Mouse (Mus musculus): Measurements from ENCODE around the gene Il12rb1.

Gene Il12rb1

GRCm38 (mm10) chr8:70774740-70775139, 33.5 kb upstream of the Il12rb1 start:
- no peak for DNase-seq

GRCm38 (mm10) chr8:70775227-70775626, 33.0 kb upstream of the Il12rb1 start:
- no peak for DNase-seq

GRCm38 (mm10) chr8:70775851-70776495, 32.3 kb upstream of the Il12rb1 start:
- no peak for DNase-seq

- DNase-seq: peak; percentile 99
Measured at GRCm38 (mm10) chr8:70776496-70777444, 31.5 kb upstream of the Il12rb1 start, which contains the start of gene Pik3r2. Gene Pik3r2, minus strand, starts transcription at chr8:70776713.

GRCm38 (mm10) chr8:70780093-70780492, 28.2 kb upstream of the Il12rb1 start:
- no peak for DNase-seq

- no peak for DNase-seq
Measured at GRCm38 (mm10) chr8:70786291-70787050, 21.8 kb upstream of the Il12rb1 start.

- no peak for DNase-seq
Measured at GRCm38 (mm10) chr8:70787051-70787445, 21.2 kb upstream of the Il12rb1 start.

GRCm38 (mm10) chr8:70787941-70788667, 20.1 kb upstream of the Il12rb1 start:
- DNase-seq: no peak

- no peak for DNase-seq
Measured at GRCm38 (mm10) chr8:70789046-70789445, 19.2 kb upstream of the Il12rb1 start.

- DNase-seq: no peak
Measured at GRCm38 (mm10) chr8:70790846-70791245, 17.4 kb upstream of the Il12rb1 start.

- DNase-seq: no peak
Measured at GRCm38 (mm10) chr8:70791294-70791701, 17.0 kb upstream of the Il12rb1 start.

- peak; percentile 97 for DNase-seq
Measured at GRCm38 (mm10) chr8:70791975-70792691, 16.1 kb upstream of the Il12rb1 start.

GRCm38 (mm10) chr8:70792700-70793099, 15.5 kb upstream of the Il12rb1 start:
- DNase-seq: peak; percentile 79

GRCm38 (mm10) chr8:70794215-70794614, 14.0 kb upstream of the Il12rb1 start:
- no peak for DNase-seq

- no peak for DNase-seq
Measured at GRCm38 (mm10) chr8:70795370-70795769, 12.9 kb upstream of the Il12rb1 start.

- DNase-seq: peak; percentile 84
Measured at GRCm38 (mm10) chr8:70796403-70797080, 11.7 kb upstream of the Il12rb1 start.

- DNase-seq: peak; percentile 81
Measured at GRCm38 (mm10) chr8:70797081-70798070, 10.9 kb upstream of the Il12rb1 start.

GRCm38 (mm10) chr8:70798281-70798680, 10.0 kb upstream of the Il12rb1 start:
- no peak for DNase-seq

- DNase-seq: peak; percentile 57
Measured at GRCm38 (mm10) chr8:70800648-70801047, 7.6 kb upstream of the Il12rb1 start.

GRCm38 (mm10) chr8:70801156-70801555, 7.1 kb upstream of the Il12rb1 start:
- DNase-seq: peak; percentile 68
